Mouse (Mus musculus): ENCODE data around the gene Inafm2.

DNA sequence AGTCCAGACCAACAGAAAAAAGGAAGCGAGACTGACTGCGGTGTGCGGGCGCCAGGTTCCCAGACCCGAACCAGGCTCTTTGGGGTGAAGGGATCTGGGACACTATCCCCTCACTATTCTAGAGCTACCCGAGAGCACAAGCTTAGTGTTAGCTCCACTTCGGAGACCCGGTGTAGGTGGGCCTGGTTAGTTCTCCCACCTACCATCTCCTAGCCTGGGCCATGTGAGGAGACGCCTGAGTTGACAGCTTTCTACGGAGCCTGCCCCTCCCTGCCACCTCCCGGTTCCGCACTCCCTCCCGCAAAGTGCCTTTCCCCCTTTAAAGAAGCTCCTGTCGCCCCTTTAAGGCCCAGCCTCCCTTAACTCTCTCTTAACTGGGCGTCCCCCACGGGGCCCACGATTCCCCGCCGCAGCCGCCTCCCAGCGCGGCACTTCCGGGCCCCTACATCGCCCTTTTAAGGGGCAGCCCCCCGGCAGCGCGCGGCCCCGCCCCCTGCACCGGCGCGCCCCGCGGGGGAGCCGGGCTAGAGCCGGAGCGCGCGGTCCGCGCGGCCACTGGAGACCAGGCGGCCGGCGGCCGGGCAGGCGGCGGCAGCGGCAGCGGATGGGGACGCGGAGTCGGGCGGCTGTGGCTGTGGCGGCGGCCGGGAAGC, at the start of gene Inafm2:
- TF ChIP-seq POLR2A (IDR thresholded peaks at IDR 0.05; ENCODE audit: low read depth, low read length) (peak; percentile 61), CTCF (IDR thresholded peaks at IDR 0.05; ENCODE audit: borderline replicate concordance, insufficient read depth, low read length) (no peak)

Measured in embryonic fibroblast, embryonic 13.5 days (primary cell).